Mouse (Mus musculus): Measurements from ENCODE around the gene Mdga1. TPM values are rescaled to one million over a fixed set of nuclear protein-coding genes. Genes with fewer than 3 reads are reported as not detected.

Gene Mdga1
- polyA plus RNA-seq, 2 experiments: 0.75 to 1.7 TPM

DNA sequence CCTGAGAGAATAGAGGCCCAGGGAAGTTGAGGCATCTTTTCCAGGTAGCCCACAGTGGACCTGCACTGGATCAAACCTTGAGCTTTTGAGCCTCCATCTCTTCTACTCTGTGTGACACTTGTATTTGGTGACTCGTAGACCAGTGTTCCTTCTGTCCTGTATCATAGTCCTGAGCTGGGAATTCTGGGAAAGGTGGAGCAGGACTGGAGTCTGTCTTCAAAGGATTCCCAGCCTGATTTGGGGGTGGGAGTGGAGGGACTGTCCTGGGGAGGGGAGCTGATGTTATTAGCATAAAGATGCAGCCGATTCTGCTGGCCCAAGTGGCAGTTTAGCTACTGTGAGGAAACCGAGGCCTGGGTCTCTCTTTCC lies 50.4 kb downstream of the Mdga1 start:
- H3K4me2 ChIP-seq (ENCODE audit: low read depth): no peak overlapping the region
- H3K27ac ChIP-seq: no peak overlapping the region
- H3K27me3 ChIP-seq (ENCODE audit: control insufficient read depth, insufficient read depth, low read length): no peaks in the 10 kb centered on the region
- H3K4me1 ChIP-seq (replicated peaks; ENCODE audit: control insufficient read depth in 2 of 2, insufficient read depth in 2 of 2, low read length in 1 of 2): no peaks in the 10 kb centered on the region
- ATAC-seq (ENCODE audit: insufficient read depth): no peak
- H3K4me3 ChIP-seq (ENCODE audit: insufficient read depth in 1 of 2, low read depth in 2 of 2, low read length in 2 of 2): no peak overlapping the region
- TF ChIP-seq EP300 (IDR thresholded peaks at IDR 0.05; ENCODE audit: low read depth): no peak
- TF ChIP-seq CTCF (IDR thresholded peaks at IDR 0.05; ENCODE audit: low read depth): no peak
- no peaks in the 10 kb centered on the region for H3K36me3 ChIP-seq (replicated peaks; ENCODE audit: control insufficient read depth, insufficient read depth, low read depth)
- 68% methylated on average over 3 of the region's 3 CpGs for WGBS (ENCODE audit: insufficient replicate concordance)
- H3K9me3 ChIP-seq (ENCODE audit: control insufficient read depth, low read length): no peaks in the 10 kb centered on the region
- H3K9ac ChIP-seq (replicated peaks): no peak overlapping the region
- no peak for DNase-seq (ENCODE audit: low read depth in 3 of 3, low spot score in 3 of 3)

DNA sequence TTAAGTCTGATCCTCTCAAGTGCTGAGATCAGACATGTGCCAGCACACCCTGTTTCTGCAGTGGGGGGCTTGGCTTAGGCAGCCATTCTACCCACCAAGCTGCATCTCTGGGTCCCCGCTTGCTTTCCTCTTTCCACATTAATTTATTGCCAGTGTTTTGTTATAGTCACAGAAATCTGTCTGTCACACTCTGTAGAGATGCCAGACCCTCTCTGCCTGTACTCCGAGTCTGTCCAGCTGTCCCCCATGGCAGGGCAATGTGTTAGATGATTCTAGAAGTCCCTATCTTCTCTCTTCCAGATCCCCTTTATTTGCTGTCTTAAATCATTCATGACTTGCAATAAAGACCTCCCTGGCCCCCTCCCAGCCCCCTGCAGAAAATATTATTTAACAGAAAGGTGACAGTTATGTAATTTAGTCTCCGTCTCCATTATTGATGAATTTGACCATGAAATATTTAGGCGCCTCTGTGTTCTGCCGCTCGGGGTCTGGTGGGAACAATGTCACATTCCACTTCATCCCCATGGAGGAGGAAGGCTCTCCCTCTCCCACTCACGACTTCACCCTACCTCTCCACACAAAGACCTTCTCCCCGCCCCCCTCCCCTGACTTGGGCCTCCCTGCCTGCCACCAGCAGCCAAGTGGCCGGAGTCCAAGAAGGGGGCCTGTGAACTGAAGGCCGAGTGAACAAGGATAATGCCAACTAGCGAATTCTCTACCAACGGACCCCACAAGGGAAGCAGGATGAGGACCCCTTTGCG lies 50.9 kb downstream of the Mdga1 start:
- Histone ChIP-seq H3K4me3 (ENCODE audit: insufficient read depth in 1 of 2, low read depth in 2 of 2, low read length in 2 of 2) (no peak overlapping the region), H3K27me3 (ENCODE audit: control insufficient read depth, insufficient read depth, low read length) (no peaks in the 10 kb centered on the region), H3K9ac (replicated peaks) (no peak overlapping the region), H3K4me1 (replicated peaks; ENCODE audit: control insufficient read depth in 2 of 2, insufficient read depth in 2 of 2, low read length in 1 of 2) (no peaks in the 10 kb centered on the region), H3K9me3 (ENCODE audit: control insufficient read depth, low read length) (no peaks in the 10 kb centered on the region), H3K4me2 (ENCODE audit: low read depth) (no peak overlapping the region), H3K27ac (no peak overlapping the region), H3K36me3 (replicated peaks; ENCODE audit: control insufficient read depth, insufficient read depth, low read depth) (no peaks in the 10 kb centered on the region)
- ATAC-seq (ENCODE audit: insufficient read depth) (no peak), DNase-seq (ENCODE audit: low read depth in 3 of 3, low spot score in 3 of 3) (no peak)
- TF ChIP-seq CTCF (IDR thresholded peaks at IDR 0.05; ENCODE audit: low read depth): no peak
- no peak for TF ChIP-seq EP300 (IDR thresholded peaks at IDR 0.05; ENCODE audit: low read depth)
- WGBS (ENCODE audit: insufficient replicate concordance): 59% methylated on average over 13 of the region's 13 CpGs

DNA sequence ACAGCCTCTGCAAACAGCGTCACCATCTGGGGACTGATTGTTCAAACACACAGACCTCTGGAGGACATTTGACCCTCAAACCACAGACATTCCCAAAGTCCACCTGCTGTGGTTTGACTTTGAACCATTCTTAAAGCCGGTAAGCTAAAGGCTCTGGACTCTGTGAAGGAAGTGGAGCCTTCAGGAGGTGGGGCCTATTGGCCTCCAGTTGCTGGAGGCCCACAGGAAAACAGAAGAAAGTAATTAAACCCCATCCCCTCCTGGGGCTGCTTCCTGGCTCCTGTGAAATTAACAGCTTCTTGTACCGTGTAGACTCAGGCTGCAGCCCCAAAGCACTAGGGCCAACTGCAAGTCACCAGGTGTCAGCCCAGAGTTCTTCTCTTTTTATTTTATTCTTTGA lies 52.9 kb downstream of the Mdga1 start:
- 6% methylated on average over 3 of the region's 3 CpGs for WGBS (ENCODE audit: insufficient replicate concordance)
- no peak for ATAC-seq (ENCODE audit: insufficient read depth)
- no peak overlapping the region for H3K9ac ChIP-seq (replicated peaks)

DNA sequence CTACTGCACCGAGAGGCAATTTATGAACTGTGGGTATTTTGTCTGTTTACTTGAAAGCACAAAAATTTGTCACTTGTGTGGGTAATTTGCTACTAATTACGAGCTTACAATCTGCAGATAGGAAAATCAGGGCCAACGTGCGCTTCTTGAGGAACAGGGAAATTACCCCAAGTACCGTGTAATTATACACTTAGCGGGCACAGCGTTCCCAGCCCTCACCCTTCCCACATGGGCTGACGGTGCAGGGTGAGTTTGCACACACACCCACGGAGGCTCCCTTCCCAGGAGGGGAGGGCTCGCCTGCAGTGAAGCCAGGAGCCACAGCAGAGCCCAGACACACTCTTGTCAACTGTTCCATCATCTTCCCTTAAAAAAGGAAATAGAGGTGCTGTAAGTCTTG lies 54.1 kb downstream of the Mdga1 start:
- H3K27ac ChIP-seq: no peak overlapping the region
- H3K27me3 ChIP-seq (ENCODE audit: control insufficient read depth, insufficient read depth, low read length): no peaks in the 10 kb centered on the region
- no peaks in the 10 kb centered on the region for H3K36me3 ChIP-seq (replicated peaks; ENCODE audit: control insufficient read depth, insufficient read depth, low read depth)
- H3K4me1 ChIP-seq (replicated peaks; ENCODE audit: control insufficient read depth in 2 of 2, insufficient read depth in 2 of 2, low read length in 1 of 2): no peaks in the 10 kb centered on the region
- no peak overlapping the region for H3K4me2 ChIP-seq (ENCODE audit: low read depth)
- 66% methylated on average over 10 of the region's 10 CpGs for WGBS (ENCODE audit: insufficient replicate concordance)
- no peak overlapping the region for H3K4me3 ChIP-seq (ENCODE audit: insufficient read depth in 1 of 2, low read depth in 2 of 2, low read length in 2 of 2)
- H3K9me3 ChIP-seq (ENCODE audit: control insufficient read depth, low read length): no peaks in the 10 kb centered on the region
- no peak overlapping the region for H3K9ac ChIP-seq (replicated peaks)
- ATAC-seq (ENCODE audit: insufficient read depth) (no peak), DNase-seq (ENCODE audit: low read depth in 3 of 3, low spot score in 3 of 3) (no peak)
- TF ChIP-seq CTCF (IDR thresholded peaks at IDR 0.05; ENCODE audit: low read depth) (no peak), EP300 (IDR thresholded peaks at IDR 0.05; ENCODE audit: low read depth) (no peak)

More for the DNA sequence above, 52.9 kb downstream of the Mdga1 start:
- H3K4me2 ChIP-seq (ENCODE audit: low read depth): no peak overlapping the region
- no peaks in the 10 kb centered on the region for H3K9me3 ChIP-seq (ENCODE audit: control insufficient read depth, low read length)
- no peak for DNase-seq (ENCODE audit: low read depth in 3 of 3, low spot score in 3 of 3)
- H3K36me3 ChIP-seq (replicated peaks; ENCODE audit: control insufficient read depth, insufficient read depth, low read depth): no peaks in the 10 kb centered on the region
- no peak overlapping the region for H3K4me3 ChIP-seq (ENCODE audit: insufficient read depth in 1 of 2, low read depth in 2 of 2, low read length in 2 of 2)
- TF ChIP-seq CTCF (IDR thresholded peaks at IDR 0.05; ENCODE audit: low read depth): no peak
- no peak for TF ChIP-seq EP300 (IDR thresholded peaks at IDR 0.05; ENCODE audit: low read depth)
- no peak overlapping the region for H3K27ac ChIP-seq
- no peaks in the 10 kb centered on the region for H3K4me1 ChIP-seq (replicated peaks; ENCODE audit: control insufficient read depth in 2 of 2, insufficient read depth in 2 of 2, low read length in 1 of 2)
- no peaks in the 10 kb centered on the region for H3K27me3 ChIP-seq (ENCODE audit: control insufficient read depth, insufficient read depth, low read length)

DNA sequence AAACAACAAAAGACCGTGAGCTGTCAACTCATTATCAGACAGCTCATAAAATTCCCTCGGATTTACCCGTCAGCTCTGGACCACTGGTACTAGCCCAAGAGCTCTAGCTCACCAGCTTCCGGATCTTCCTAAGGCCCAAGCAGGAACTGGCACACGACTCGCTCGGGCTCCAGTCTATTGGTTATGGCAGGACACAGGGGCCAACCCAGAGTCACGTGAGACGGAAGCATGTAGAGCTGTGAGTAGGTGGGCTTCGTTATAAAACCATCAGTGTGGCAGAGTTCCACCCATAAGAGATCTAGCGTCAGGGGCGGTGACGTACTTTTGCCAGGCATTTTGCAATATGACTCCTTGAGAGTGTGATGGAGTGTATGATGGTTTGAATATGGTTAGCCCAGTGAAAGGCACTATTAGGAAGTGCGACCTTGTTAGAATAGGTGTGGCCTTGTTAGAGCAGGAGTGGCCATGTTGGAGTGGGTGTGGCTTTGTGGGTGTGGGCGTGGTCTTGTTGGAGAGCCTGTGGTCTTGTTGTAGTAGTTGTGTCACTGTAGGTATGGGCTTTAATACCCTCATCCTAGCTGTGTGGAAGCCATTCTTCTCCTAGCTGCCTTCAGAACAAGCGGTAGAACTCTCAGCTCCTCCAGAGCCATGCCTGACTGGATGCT lies 56.5 kb downstream of the Mdga1 start:
- no peaks in the 10 kb centered on the region for H3K4me1 ChIP-seq (replicated peaks; ENCODE audit: control insufficient read depth in 2 of 2, insufficient read depth in 2 of 2, low read length in 1 of 2)
- no peaks in the 10 kb centered on the region for H3K36me3 ChIP-seq (replicated peaks; ENCODE audit: control insufficient read depth, insufficient read depth, low read depth)
- H3K9me3 ChIP-seq (ENCODE audit: control insufficient read depth, low read length): no peaks in the 10 kb centered on the region
- H3K27ac ChIP-seq: no peak overlapping the region
- H3K4me3 ChIP-seq (ENCODE audit: insufficient read depth in 1 of 2, low read depth in 2 of 2, low read length in 2 of 2): no peak overlapping the region
- no peak for TF ChIP-seq EP300 (IDR thresholded peaks at IDR 0.05; ENCODE audit: low read depth)
- no peak for TF ChIP-seq CTCF (IDR thresholded peaks at IDR 0.05; ENCODE audit: low read depth)
- no peak overlapping the region for H3K9ac ChIP-seq (replicated peaks)
- WGBS (ENCODE audit: insufficient replicate concordance): 71% methylated on average over 16 of the region's 16 CpGs
- ATAC-seq (ENCODE audit: insufficient read depth): no peak
- no peaks in the 10 kb centered on the region for H3K27me3 ChIP-seq (ENCODE audit: control insufficient read depth, insufficient read depth, low read length)
- no peak for DNase-seq (ENCODE audit: low read depth in 3 of 3, low spot score in 3 of 3)
- H3K4me2 ChIP-seq (ENCODE audit: low read depth): no peak overlapping the region
